Mouse (Mus musculus): Measurements from ENCODE around the gene Agps.

DNA sequence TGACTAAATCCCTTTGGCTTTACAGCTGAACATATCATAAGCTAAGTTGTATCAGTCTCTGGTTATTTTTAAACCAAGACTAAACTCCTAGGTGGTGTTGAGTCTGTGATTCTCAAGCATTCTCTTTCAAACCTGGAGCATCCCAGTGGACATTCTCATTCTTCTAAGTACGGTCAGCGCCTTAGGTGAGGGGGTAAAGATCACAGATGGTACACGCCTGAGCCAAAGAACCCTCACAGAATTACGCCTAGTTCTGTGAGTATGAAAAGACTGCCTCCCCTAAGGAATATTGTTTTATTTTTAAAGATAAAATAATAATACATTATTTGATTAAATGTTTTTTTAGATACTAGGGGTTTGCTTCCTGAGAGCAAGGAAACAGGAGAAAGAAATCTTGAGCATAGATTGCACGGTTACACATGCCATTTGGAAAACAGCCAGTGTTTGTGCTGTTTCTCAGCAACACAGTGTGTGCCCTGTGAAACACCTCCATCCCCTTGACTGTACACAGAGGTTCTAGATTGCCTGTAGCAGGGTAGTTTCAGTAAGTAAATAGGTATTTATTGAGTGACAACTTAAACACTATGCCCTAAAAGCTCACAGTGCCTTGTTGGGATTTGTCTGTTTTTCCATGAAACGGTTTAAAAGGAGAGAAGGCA is 97.9 kb downstream of the Agps start:
- no peak for TF ChIP-seq CTCF (IDR thresholded peaks at IDR 0.05; ENCODE audit: insufficient read depth, low read length)
- no peak for TF ChIP-seq POLR2A (IDR thresholded peaks at IDR 0.05; ENCODE audit: borderline replicate concordance, extremely low read depth, low read depth, low read length)

All from lung, adult 2 months (tissue).